Mouse (Mus musculus): ENCODE data around the gene Atad2b.
A peak's percentile ranks its signal among the peaks of the same experiment; 100 is the strongest.

Atad2b gene

GRCm38 (mm10) chr12:5081480-5081879 is 164.3 kb downstream of the Atad2b start:
- no peak for DNase-seq (ENCODE audit: low spot score in 2 of 2)

- DNase-seq (ENCODE audit: low spot score in 2 of 2): no peak
Observed at GRCm38 (mm10) chr12:5084714-5085113, 167.6 kb downstream of the Atad2b start.

- DNase-seq (ENCODE audit: low spot score in 2 of 2): peak; percentile 45 to 62
Observed at GRCm38 (mm10) chr12:5087787-5088519, 170.8 kb downstream of the Atad2b start.

- no peak for DNase-seq (ENCODE audit: low spot score in 2 of 2)
Observed at GRCm38 (mm10) chr12:5088639-5089038, 171.5 kb downstream of the Atad2b start.

Measured in frontal cortex, postnatal 36 days (tissue).